Mouse (Mus musculus) spleen, adult 18-20 months (tissue): ENCODE results near the gene Srp9.
"Not testable (repeated sequence)": the region's sequence is repeated elsewhere in the genome, so short reads cannot be mapped to it uniquely, and the experiment has no call there.

Source experiments
- DNase-seq, 2 experiments: peaks; one replicate each; pipeline ENCODE4 v3.0.0; 2022; ENCODE audit warnings: mixed read lengths in 2 of 2

Srp9 gene

DNA sequence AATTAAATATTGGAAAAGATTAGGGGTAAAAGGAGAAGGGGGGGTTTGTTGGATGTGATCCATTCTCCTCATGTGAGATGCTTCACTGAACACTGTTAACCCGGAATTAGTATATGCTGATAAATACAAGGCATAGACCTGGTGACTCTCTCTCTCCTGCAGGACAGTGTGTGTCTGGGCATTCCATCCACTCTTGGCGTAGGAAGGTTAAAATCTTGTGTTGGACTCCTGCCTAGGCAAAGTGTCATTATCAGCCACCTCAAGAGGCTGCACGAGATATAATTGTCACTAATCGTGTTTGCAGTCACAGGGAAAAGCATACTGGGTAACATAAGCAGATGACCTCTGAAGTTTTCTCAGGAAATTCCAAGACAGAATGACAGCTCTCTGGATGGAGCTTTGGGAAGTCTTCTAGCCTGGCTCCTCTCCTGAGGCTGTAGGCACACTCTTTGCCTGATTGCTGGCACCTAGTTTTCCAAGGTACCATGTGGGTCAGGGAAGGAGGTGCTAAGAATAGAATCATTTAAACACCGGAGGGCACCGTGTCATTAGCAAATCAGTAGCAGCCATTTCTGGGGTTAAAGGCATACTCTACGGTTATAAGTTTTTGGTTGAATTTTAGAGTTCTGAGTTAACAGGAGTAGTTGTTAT is 24.5 kb downstream of the Srp9 start:
- no peak for DNase-seq

DNA sequence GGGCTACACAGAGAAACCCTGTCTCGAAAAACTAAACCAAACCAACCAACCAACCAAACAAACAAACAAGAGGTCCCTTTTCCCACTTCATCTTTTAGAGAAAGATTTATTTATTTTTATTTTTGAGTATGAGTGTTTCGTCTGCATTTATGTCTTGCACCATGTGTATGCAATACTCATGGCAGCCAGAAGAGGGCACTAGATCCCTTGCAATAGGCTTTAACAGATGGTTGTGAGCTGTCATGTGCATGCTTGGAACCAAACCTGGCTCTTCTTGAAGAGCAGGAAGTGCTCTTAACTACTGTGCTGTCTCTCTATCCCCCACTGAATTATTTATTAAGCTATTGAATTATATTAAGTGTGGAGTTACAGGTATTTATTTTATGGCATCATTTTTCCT is 25.4 kb downstream of the Srp9 start:
- peak in 1 of 2 experiments; percentile 20 for DNase-seq

DNA sequence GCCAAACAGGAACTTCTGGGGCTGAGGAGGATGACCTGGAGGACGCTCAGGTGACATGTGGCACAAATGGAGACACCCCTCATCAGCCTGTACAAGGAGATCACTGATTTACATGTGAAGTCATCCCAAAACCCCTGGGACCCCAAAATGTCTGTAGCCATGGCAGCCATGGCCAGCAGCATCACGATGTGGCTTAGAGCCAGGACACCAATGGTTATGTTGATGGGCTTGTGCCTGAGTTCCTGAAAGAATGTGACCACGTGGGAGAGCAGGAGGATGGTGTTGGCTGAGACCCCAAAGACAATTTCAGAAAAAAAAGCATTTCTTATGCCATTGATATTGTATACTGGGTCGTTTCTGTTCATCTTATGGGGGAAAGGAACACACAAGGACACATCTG is 33.2 kb downstream of the Srp9 start:
- no peak for DNase-seq

DNA sequence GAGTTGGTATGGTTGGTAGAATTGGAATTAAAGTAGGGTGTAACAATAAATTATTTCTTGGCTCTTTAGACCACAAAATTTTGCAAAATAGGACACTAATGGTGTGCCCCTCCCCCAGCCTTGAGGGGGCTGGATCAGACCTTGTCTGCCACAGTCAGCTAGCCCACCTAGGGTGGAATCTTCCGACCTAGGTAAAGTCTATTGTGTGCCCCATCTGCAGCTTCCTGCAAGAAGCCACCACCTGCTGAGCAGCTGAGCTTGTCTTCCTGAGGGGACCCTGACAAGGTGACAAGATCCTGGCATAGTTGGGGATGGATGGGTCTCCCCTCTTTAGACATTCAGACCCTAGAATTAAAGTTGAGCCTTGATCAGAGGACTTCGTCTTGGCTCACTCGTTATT is 35.0 kb downstream of the Srp9 start:
- DNase-seq = no peak

DNA sequence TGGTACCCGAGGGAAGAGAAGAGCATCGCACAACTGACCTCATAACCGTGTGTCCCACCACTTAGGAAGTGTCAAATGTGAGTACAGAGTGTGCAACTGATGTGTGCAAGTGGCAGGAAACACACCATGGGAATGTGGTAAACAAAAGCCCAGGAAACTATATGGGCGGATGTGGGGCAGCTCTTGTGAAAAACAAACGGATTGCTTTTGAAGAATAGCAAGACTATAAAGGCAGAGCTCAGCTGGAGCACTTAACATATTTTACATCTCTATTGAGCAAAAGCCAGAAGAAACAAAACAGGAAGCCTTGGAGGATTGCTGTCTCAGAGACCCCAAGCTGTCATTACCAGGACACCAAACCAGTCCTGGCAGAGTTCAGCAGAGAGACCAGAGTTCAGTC is 38.4 kb downstream of the Srp9 start:
- DNase-seq = no peak

DNA sequence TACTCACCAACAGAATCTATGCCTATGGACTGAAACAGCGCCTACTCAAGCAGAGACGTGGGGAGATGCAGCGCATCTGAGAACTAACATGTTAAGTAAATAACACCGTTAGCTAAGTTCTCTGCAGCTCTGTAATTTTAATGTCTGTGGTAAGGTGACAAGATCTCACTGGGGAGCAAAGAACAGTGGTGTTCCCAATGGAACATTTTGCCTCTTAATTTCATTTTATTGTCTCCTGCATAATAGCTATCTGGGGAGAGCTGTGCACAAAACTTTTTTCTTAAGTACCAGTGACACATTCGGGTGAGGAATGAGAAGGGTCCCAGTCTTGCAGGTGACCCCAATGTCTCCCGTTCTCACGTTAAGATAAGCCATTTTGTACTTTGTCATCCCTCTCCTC is 39.8 kb downstream of the Srp9 start, which contains the start of gene Vmn1r1:
Gene Vmn1r1, minus strand, starts transcription at position 101 of the 400 bp plus-strand sequence.
- DNase-seq = no peak

DNA sequence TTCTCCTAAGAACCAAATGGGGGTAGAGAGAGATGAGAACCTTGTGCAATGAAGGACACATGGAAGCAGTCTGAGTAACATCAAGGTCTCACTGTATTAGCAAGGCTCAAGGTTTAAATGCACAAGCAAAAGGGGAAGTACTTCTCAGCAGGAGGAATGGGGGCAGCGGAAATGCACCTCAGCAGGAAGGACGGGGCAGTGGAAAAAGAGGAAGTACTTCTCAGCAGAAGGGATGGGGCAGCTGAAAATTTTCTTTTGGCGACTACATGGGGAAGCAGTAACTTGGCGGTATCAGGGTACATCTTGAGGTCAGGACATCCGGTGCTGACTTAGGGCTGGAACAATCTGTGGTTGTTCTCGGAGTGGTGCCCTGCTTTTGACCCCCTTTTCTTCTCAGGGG is 45.7 kb downstream of the Srp9 start:
- DNase-seq = not testable (repeated sequence)

DNA sequence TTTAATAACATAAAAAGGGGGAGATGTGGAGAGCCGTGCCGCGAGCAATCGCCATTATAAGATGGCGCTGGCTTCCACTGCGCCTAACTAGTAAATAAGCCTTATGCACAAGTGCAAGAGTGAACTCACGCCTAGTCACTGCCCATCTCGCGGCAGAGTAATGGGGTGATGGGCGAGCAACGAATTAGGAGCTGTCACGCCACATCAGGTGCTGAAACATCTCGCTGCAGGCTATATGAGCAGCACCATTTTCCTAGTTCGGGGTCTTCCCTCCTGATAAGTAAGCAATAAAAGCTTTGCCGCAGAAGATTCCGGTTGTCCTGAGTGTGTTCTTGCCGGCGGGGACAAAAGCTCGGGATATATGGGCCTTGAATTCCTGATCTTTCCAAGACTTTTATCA is 52.4 kb downstream of the Srp9 start:
- DNase-seq = not testable (repeated sequence)

DNA sequence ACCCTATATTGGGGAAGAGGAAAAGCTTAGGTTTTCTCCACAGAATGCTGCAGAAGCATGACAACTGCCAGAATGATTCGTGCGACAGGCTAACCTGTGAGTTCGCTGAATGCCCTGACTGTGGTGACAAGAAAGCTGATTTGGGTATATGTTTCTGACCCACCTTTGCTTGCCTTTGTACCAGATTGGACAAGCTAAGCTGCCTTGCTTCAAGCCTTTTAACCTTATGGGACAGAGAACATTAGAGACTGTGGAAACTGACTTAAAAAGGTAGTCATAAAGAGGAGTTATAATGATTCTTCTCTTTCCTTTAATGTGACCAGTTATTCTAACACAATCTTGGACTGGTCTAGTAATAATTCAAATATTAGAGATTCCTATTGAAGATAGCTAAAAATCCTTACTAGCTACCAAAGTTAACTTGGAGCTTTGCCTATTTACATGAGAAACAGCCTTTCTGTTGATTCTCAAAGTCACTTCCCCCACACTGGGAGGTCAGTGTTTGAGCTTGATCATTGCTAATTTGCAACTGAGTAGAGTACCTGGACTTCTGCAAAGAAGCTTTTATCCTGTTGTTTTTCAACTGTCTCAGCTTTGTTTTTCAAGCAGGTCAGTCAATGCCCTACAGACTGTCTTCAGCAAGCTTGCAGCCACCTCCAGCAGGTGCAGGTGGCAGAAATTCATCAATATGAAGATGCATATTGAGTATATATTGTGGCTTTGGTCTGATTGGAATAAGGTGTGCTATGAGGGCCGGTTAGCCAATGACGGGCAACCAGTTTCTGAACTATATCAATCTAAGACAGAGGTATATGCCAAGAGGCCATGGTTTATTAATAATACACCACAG is 57.1 kb downstream of the Srp9 start:
- DNase-seq = no peak
